Mouse (Mus musculus): Measurements from ENCODE around the gene Zfp110. TPM values are rescaled to one million over a fixed set of nuclear protein-coding genes. Genes with fewer than 3 reads are reported as not detected.

Gene Zfp110
- polyA plus RNA-seq, 1 experiment from 2014 or later, result 26.4 TPM

- DNase-seq (ENCODE audit: low spot score) (peak; percentile 83), ATAC-seq (peak; percentile 97)
- TF ChIP-seq CTCF (IDR thresholded peaks at IDR 0.05) (no peak), EP300 (IDR thresholded peaks at IDR 0.05) (no peak)
- 9% methylated on average over 30 of the region's 31 CpGs for WGBS
- no peak within 1 kb of the TSS for H3K27ac ChIP-seq (ENCODE audit: low read length)
- peak within 1 kb of the TSS; percentile 55 for H3K9ac ChIP-seq (replicated peaks; ENCODE audit: low read depth)
- H3K4me3 ChIP-seq (ENCODE audit: low read depth, low read length), result peak within 1 kb of the TSS; percentile 44
- H3K27me3 ChIP-seq (replicated peaks; ENCODE audit: insufficient read depth, low read length), result no peaks in the 10 kb centered on the region
- H3K36me3 ChIP-seq (ENCODE audit: insufficient read depth, low read length), result 0 out of 2 replicates have a peak, but pooled peaks cover 5% of the 10 kb centered on the region
- no peaks in the 10 kb centered on the region for H3K4me1 ChIP-seq (ENCODE audit: insufficient read depth, low read depth, low read length)
- peak within 1 kb of the TSS; percentile 64 for H3K4me2 ChIP-seq (replicated peaks; ENCODE audit: low read depth, low read length)
- no peaks in the 10 kb centered on the region for H3K9me3 ChIP-seq (ENCODE audit: low read length)
Measured at GRCm38 (mm10) chr7:12802866-12803726, 31.5 kb upstream of the Zfp110 start, which contains the start of gene Zscan18. TSS of gene Zscan18 (minus strand) at chr7:12803635.

GRCm38 (mm10) chr7:12803727-12804071 lies 30.9 kb upstream of the Zfp110 start:
- H3K4me2 ChIP-seq (replicated peaks; ENCODE audit: low read depth, low read length), result peak overlapping the region; percentile 64
- H3K27ac ChIP-seq (ENCODE audit: low read length), result no peak overlapping the region
- H3K4me1 ChIP-seq (ENCODE audit: insufficient read depth, low read depth, low read length), result no peaks in the 10 kb centered on the region
- 0% methylated on average over 16 of the region's 16 CpGs for WGBS
- H3K9me3 ChIP-seq (ENCODE audit: low read length), result 0 out of 2 replicates have a peak, but pooled peaks cover 2% of the 10 kb centered on the region
- ATAC-seq, result peak; percentile 49; the same call in 1 of the 2 replicates
- no peaks in the 10 kb centered on the region for H3K27me3 ChIP-seq (replicated peaks; ENCODE audit: insufficient read depth, low read length)
- H3K9ac ChIP-seq (replicated peaks; ENCODE audit: low read depth), result peak overlapping the region; percentile 55
- no peak for DNase-seq (ENCODE audit: low spot score)
- peak overlapping the region; percentile 44 for H3K4me3 ChIP-seq (ENCODE audit: low read depth, low read length)
- no peak for TF ChIP-seq CTCF (IDR thresholded peaks at IDR 0.05)
- no peak for TF ChIP-seq EP300 (IDR thresholded peaks at IDR 0.05)
- H3K36me3 ChIP-seq (ENCODE audit: insufficient read depth, low read length), result 0 out of 2 replicates have a peak, but pooled peaks cover 6% of the 10 kb centered on the region

GRCm38 (mm10) chr7:12815566-12815965 lies 19.0 kb upstream of the Zfp110 start:
- Histone ChIP-seq H3K4me3 (ENCODE audit: low read depth, low read length) (no peak overlapping the region), H3K9ac (replicated peaks; ENCODE audit: low read depth) (no peak overlapping the region), H3K4me2 (replicated peaks; ENCODE audit: low read depth, low read length) (no peak overlapping the region), H3K36me3 (ENCODE audit: insufficient read depth, low read length) (peaks cover 10% of the 10 kb centered on the region), H3K27me3 (replicated peaks; ENCODE audit: insufficient read depth, low read length) (no peaks in the 10 kb centered on the region), H3K27ac (ENCODE audit: low read length) (no peak overlapping the region), H3K9me3 (ENCODE audit: low read length) (peaks cover 12% of the 10 kb centered on the region), H3K4me1 (ENCODE audit: insufficient read depth, low read depth, low read length) (no peaks in the 10 kb centered on the region)
- ATAC-seq (no peak), DNase-seq (ENCODE audit: low spot score) (no peak)
- no peak for TF ChIP-seq CTCF (IDR thresholded peaks at IDR 0.05)
- no peak for TF ChIP-seq EP300 (IDR thresholded peaks at IDR 0.05)
- 99% methylated on average over 8 of the region's 8 CpGs for WGBS

GRCm38 (mm10) chr7:12818521-12819295 lies 15.9 kb upstream of the Zfp110 start, which contains the start of gene Zfp329:
TSS of gene Zfp329 (minus strand) at chr7:12818858.
- H3K4me2 ChIP-seq (replicated peaks; ENCODE audit: low read depth, low read length), result peak within 1 kb of the TSS; percentile 71
- no peaks in the 10 kb centered on the region for H3K27me3 ChIP-seq (replicated peaks; ENCODE audit: insufficient read depth, low read length)
- TF ChIP-seq EP300 (IDR thresholded peaks at IDR 0.05) (no peak), CTCF (IDR thresholded peaks at IDR 0.05) (peak; percentile 13; the same call in 1 of the 2 replicates)
- no peaks in the 10 kb centered on the region for H3K36me3 ChIP-seq (ENCODE audit: insufficient read depth, low read length)
- ATAC-seq (peak; percentile 99), DNase-seq (ENCODE audit: low spot score) (peak; percentile 96)
- peaks cover 11% of the 10 kb centered on the region; the same call in 1 of the 2 replicates for H3K9me3 ChIP-seq (ENCODE audit: low read length)
- peak within 1 kb of the TSS; percentile 51 for H3K27ac ChIP-seq (ENCODE audit: low read length)
- peak within 1 kb of the TSS; percentile 81 for H3K9ac ChIP-seq (replicated peaks; ENCODE audit: low read depth)
- WGBS, result under 1% methylated on average over 39 of the region's 40 CpGs
- peak within 1 kb of the TSS; percentile 90 for H3K4me3 ChIP-seq (ENCODE audit: low read depth, low read length)
- no peaks in the 10 kb centered on the region for H3K4me1 ChIP-seq (ENCODE audit: insufficient read depth, low read depth, low read length)

- peak overlapping the region; percentile 67 for H3K4me3 ChIP-seq (ENCODE audit: low read depth, low read length)
- 19% methylated on average over 13 of the region's 13 CpGs for WGBS
- peak; percentile 71 for DNase-seq (ENCODE audit: low spot score)
- H3K4me1 ChIP-seq (ENCODE audit: insufficient read depth, low read depth, low read length), result no peaks in the 10 kb centered on the region
- ATAC-seq, result peak; percentile 39
- H3K27ac ChIP-seq (ENCODE audit: low read length), result peak overlapping the region; percentile 80
- TF ChIP-seq EP300 (IDR thresholded peaks at IDR 0.05), result no peak
- no peak for TF ChIP-seq CTCF (IDR thresholded peaks at IDR 0.05)
- H3K36me3 ChIP-seq (ENCODE audit: insufficient read depth, low read length), result peaks cover 23% of the 10 kb centered on the region; the same call in 1 of the 2 replicates
- peaks cover 11% of the 10 kb centered on the region for H3K9me3 ChIP-seq (ENCODE audit: low read length)
- peak overlapping the region; percentile 63 for H3K9ac ChIP-seq (replicated peaks; ENCODE audit: low read depth)
- no peaks in the 10 kb centered on the region for H3K27me3 ChIP-seq (replicated peaks; ENCODE audit: insufficient read depth, low read length)
- H3K4me2 ChIP-seq (replicated peaks; ENCODE audit: low read depth, low read length), result peak overlapping the region; percentile 59
Measured at GRCm38 (mm10) chr7:12835193-12835671, 671 bp downstream of the Zfp110 start.
